In the genomic region with DNA sequence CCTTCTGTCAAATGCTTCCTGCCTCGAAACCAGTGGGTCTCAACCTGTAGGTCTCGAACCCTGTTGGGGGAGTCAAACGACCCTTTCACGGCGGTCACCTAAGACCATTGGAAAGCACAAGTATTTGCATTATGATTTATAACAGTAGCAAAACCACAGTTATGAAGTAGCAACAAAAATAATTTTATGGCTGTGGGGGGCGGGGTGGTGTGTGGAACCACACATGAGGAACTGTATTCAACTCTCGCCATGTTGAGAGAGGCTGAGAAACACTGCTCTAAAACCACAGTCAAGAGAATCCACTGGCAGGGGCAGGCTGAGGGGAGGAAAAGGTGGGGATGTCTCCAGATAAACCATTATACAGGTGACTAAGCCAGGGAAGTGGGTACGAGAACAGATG, we compare ENCODE assay signal across 26 mouse cellular contexts.
DNase-seq lines count a peak whose midpoint lies in the region; ATAC-seq and TF ChIP-seq lines count a peak whose summit lies in the region.
"Had no signal": no experiment of that assay in that cellular context is flagged by ENCODE, and none has a peak within 500 bp of the region (broad histone marks: within the 10 kb centered on the region; RNA-seq: fewer than 3 reads in every experiment).

No protein-coding gene starts in this region.

- H3K27ac ChIP-seq in CH12.LX (ENCODE audit: insufficient read depth, low read depth), result peak overlapping the region; percentile 92
- no peak overlapping the region for H3K27ac ChIP-seq in forebrain, embryonic 11.5 days (ENCODE audit: low read depth, low read length)
- H3K27ac ChIP-seq: embryonic facial prominence, embryonic 12.5 days; forebrain, embryonic 15.5 days; liver, embryonic 13.5 days; midbrain, embryonic 13.5 days; neural tube, embryonic 13.5 days; stomach, postnatal 0 days had no signal

- no peak for TF ChIP-seq CTCF in CH12.LX (conservative IDR thresholded peaks at IDR 0.05 in 1 of 2, IDR thresholded peaks at IDR 0.05 in 1 of 2; ENCODE audit: low read depth in 2 of 2, low read length in 2 of 2)

- in situ Hi-C loops in CH12.LX (cut with MboI; ENCODE audit: low pct_ligation_motif_present, low pct_unique_long_range_greater_than_20kb, low sequenced_read_pairs), result no loop called here

- dilution Hi-C loops in CH12.LX (cut with MboI; ENCODE audit: extremely low pct_ligation_motif_present, extremely low pct_unique_long_range_greater_than_20kb, low sequenced_read_pairs), result no loop called here

- peak overlapping the region; percentile 44; the same call in 1 of the 2 replicates for H3K9ac ChIP-seq in CH12.LX (ENCODE audit: insufficient read depth, low read depth)
- H3K9ac ChIP-seq in forebrain, embryonic 11.5 days (ENCODE audit: low read length), result no peak overlapping the region
- H3K9ac ChIP-seq: embryonic facial prominence, embryonic 12.5 days; forebrain, embryonic 15.5 days; liver, embryonic 13.5 days; midbrain, embryonic 13.5 days; neural tube, embryonic 13.5 days had no signal

- ATAC-seq in megakaryocyte progenitor cell, adult 5-6 weeks (replicated peaks; ENCODE audit: poor library complexity), result 0 out of 2 replicates have a peak, but pooled peaks have one; percentile 29
- no peak for ATAC-seq in forebrain, embryonic 11.5 days (replicated peaks; ENCODE audit: low FRiP score)
- ATAC-seq: activated CD4-positive, CD25-positive, alpha-beta regulatory T cell, adult 4 months; forebrain, embryonic 15.5 days; hindbrain, embryonic 16.5 days; midbrain, embryonic 13.5 days had no signal

- WGBS in forebrain, embryonic 11.5 days, result 91% methylated on average over 8 of the region's 8 CpGs

- no peaks in the 10 kb centered on the region for H3K79me2 ChIP-seq in CH12.LX (replicated peaks; ENCODE audit: control insufficient read depth, extremely low read depth, insufficient read depth, poor library complexity, severe bottlenecking)

- peaks cover 0 to 26% of the 10 kb centered on the region in 2 experiments for H3K36me3 ChIP-seq in CH12.LX (replicated peaks in 1 of 2; ENCODE audit: control insufficient read depth in 1 of 2, insufficient read depth in 1 of 2, low read length in 1 of 2)
- no peaks in the 10 kb centered on the region; the same call in 1 of the 2 replicates for H3K36me3 ChIP-seq in splenic B cell, adult 2 months (ENCODE audit: control insufficient read depth, insufficient read depth, low read length, poor library complexity, severe bottlenecking)
- H3K36me3 ChIP-seq in forebrain, embryonic 11.5 days (ENCODE audit: control insufficient read depth, insufficient read depth, low read length), result no peaks in the 10 kb centered on the region
- H3K36me3 ChIP-seq: embryonic facial prominence, embryonic 12.5 days; liver, embryonic 13.5 days had no signal

- H3K4me2 ChIP-seq in CH12.LX (ENCODE audit: insufficient read depth, low read depth, poor library complexity, severe bottlenecking), result peak overlapping the region; percentile 58
- no peak overlapping the region for H3K4me2 ChIP-seq in forebrain, embryonic 11.5 days (ENCODE audit: low read depth, low read length, severe bottlenecking)
- H3K4me2 ChIP-seq: embryonic facial prominence, embryonic 12.5 days; forebrain, embryonic 15.5 days; liver, embryonic 13.5 days; midbrain, embryonic 13.5 days; neural tube, embryonic 13.5 days had no signal

- TF ChIP-seq EP300 in CH12.LX (IDR thresholded peaks at IDR 0.05; ENCODE audit: low read length), result no peak

- DNase-seq in lung, postnatal 36 days, result peak; percentile 15
- DNase-seq in lung, postnatal 14 days, result no peak
- DNase-seq in CH12.LX (ENCODE audit: extremely low read depth), result peak; percentile 43
- peak; percentile 64 for DNase-seq in splenic B cell, adult 2 months (ENCODE audit: low read depth, low spot score)
- no peak for DNase-seq in forebrain, embryonic 11.5 days (ENCODE audit: low spot score)
- DNase-seq in layer of hippocampus, postnatal 14 days (ENCODE audit: low spot score in 2 of 2), result no peak
- DNase-seq: adrenal gland, adult 2 months; cerebellum, adult 8-10 months; gastrocnemius, postnatal 36 days; heart, postnatal 14 days; kidney, adult 18-20 months; kidney, postnatal 36 days; layer of hippocampus, postnatal 36 days; left cerebral cortex, postnatal 4 days; liver, embryonic 13.5 days; lung, adult 2 months; lung, postnatal 10 days; right cerebral cortex, postnatal 25 days had no signal

- peaks cover 33 to 54% of the 10 kb centered on the region in 2 experiments for H3K4me1 ChIP-seq in CH12.LX (ENCODE audit: control insufficient read depth in 1 of 2, insufficient read depth in 2 of 2)
- no peaks in the 10 kb centered on the region for H3K4me1 ChIP-seq in forebrain, embryonic 11.5 days (replicated peaks; ENCODE audit: control insufficient read depth, insufficient read depth, low read length)
- H3K4me1 ChIP-seq: embryonic facial prominence, embryonic 12.5 days; liver, embryonic 13.5 days had no signal

- peak overlapping the region in 2 of 3 experiments; percentile 14 to 24 for H3K4me3 ChIP-seq in CH12.LX (replicated peaks in 1 of 3; ENCODE audit: low read depth in 2 of 3, low read length in 2 of 3, poor library complexity in 1 of 3)
- H3K4me3 ChIP-seq in forebrain, embryonic 11.5 days (ENCODE audit: low read depth, low read length), result no peak overlapping the region
- H3K4me3 ChIP-seq: embryonic facial prominence, embryonic 12.5 days; forebrain, embryonic 15.5 days; liver, embryonic 13.5 days; midbrain, embryonic 13.5 days; neural tube, embryonic 13.5 days had no signal

- peaks cover 29% of the 10 kb centered on the region for H3K9me3 ChIP-seq in CH12.LX (replicated peaks; ENCODE audit: low read length)
- H3K9me3 ChIP-seq in forebrain, embryonic 11.5 days (ENCODE audit: control insufficient read depth, low read length), result no peaks in the 10 kb centered on the region; the same call in 1 of the 2 replicates
- H3K9me3 ChIP-seq: embryonic facial prominence, embryonic 12.5 days; forebrain, embryonic 15.5 days had no signal

- no peaks in the 10 kb centered on the region for H3K27me3 ChIP-seq in CH12.LX (replicated peaks)
- H3K27me3 ChIP-seq in splenic B cell, adult 2 months (ENCODE audit: control insufficient read depth, insufficient read depth, low read length, poor library complexity, severe bottlenecking), result no peaks in the 10 kb centered on the region
- no peaks in the 10 kb centered on the region for H3K27me3 ChIP-seq in forebrain, embryonic 11.5 days (ENCODE audit: control insufficient read depth, insufficient read depth, low read length)
- H3K27me3 ChIP-seq: embryonic facial prominence, embryonic 12.5 days; forebrain, embryonic 15.5 days; liver, embryonic 13.5 days; midbrain, embryonic 13.5 days had no signal

- no peak for TF ChIP-seq RAD21 in CH12.LX (IDR thresholded peaks at IDR 0.05; ENCODE audit: low read depth, low read length)

- TF ChIP-seq POLR2A in CH12.LX (IDR thresholded peaks at IDR 0.05; ENCODE audit: low read depth, low read length), result no peak

TF ChIP-seq in CH12.LX, 34 proteins besides CTCF, POLR2A, EP300 and RAD21:
- TF ChIP-seq POLR2AphosphoS2 (IDR thresholded peaks at IDR 0.05; ENCODE audit: low read depth, low read length) (no peak), MXI1 (IDR thresholded peaks at IDR 0.05; ENCODE audit: low read depth, low read length) (no peak), E2F4 (IDR thresholded peaks at IDR 0.05; ENCODE audit: insufficient replicate concordance, low read depth, low read length) (no peak), ETS1 (conservative IDR thresholded peaks at IDR 0.05; ENCODE audit: low read depth, low read length) (no peak), NRF1 (IDR thresholded peaks at IDR 0.05; ENCODE audit: low read depth, low read length) (no peak), ZMIZ1 (IDR thresholded peaks at IDR 0.05; ENCODE audit: low read depth, low read length) (no peak), RCOR1 (conservative IDR thresholded peaks at IDR 0.05; ENCODE audit: low read depth, low read length) (no peak), CHD2 (IDR thresholded peaks at IDR 0.05; ENCODE audit: low read length) (peak; percentile 46; the same call in 1 of the 2 replicates), MAFK (IDR thresholded peaks at IDR 0.05; ENCODE audit: insufficient replicate concordance, low read length) (no peak), NELFE (IDR thresholded peaks at IDR 0.05; ENCODE audit: low read depth, low read length) (no peak), ELF1 (IDR thresholded peaks at IDR 0.05; ENCODE audit: low read depth, low read length) (no peak; the same call in 1 of the 2 replicates), SIN3A (IDR thresholded peaks at IDR 0.05; ENCODE audit: low read length) (peak; percentile 58; the same call in 1 of the 2 replicates), JUND (conservative IDR thresholded peaks at IDR 0.05; ENCODE audit: low read depth, low read length) (no peak), HCFC1 (IDR thresholded peaks at IDR 0.05; ENCODE audit: low read depth, low read length) (no peak), MAZ (IDR thresholded peaks at IDR 0.05; ENCODE audit: low read depth, low read length) (no peak)

Comparison
In these comparisons a context has a peak if more than half of its experiments do, and no peak if none do; other contexts are left out.
1. DNase-seq: peak in lung, postnatal 36 days (single experiment), CH12.LX (single experiment) and splenic B cell, adult 2 months (single experiment); none in lung, postnatal 14 days (single experiment), forebrain, embryonic 11.5 days (single experiment) and layer of hippocampus, postnatal 14 days (0 of 2).